Mouse (Mus musculus): ENCODE data around the gene Slc22a13.
"Not testable (repeated sequence)": the region's sequence is repeated elsewhere in the genome, so short reads cannot be mapped to it uniquely, and the experiment has no call there.

- not testable (repeated sequence) for TF ChIP-seq CTCF (conservative IDR thresholded peaks at IDR 0.05; ENCODE audit: low read length); NANOG (IDR thresholded peaks at IDR 0.05; ENCODE audit: borderline replicate concordance, low read length)
Measured at GRCm38 (mm10) chr9:119215341-119215740, 6.4 kb upstream of the Slc22a13 start.
